Mouse (Mus musculus) megakaryocyte-erythroid progenitor cell, adult 5-6 weeks (primary cell): ENCODE data around the gene Myadml2. TPM values are rescaled to one million over a fixed set of nuclear protein-coding genes. Genes with fewer than 3 reads are reported as not detected.

Experiments
- ATAC-seq: replicated peaks from 2 replicates; pipeline ENCODE4 v1.8.0; 2016; ENCODE audit warnings: mild to moderate bottlenecking, inconsistent platforms; ENCODE audit not compliant: severe bottlenecking, poor library complexity, low FRiP score, low TSS enrichment
- total RNA-seq, 2 experiments: library from RNA; stranded (forward) in 1 of 2; stranded (reverse) in 1 of 2; fragments of 200-1000, 215-1000 nt in 1 of 2; fragments of >200 nt in 1 of 2; fragmentation: Nextera tagmentation in 1 of 2; gene quantifications; 2 replicates each; pipeline ENCODE4 v1.2.3; 2014 to 2017

Gene Myadml2
- total RNA-seq, 2 experiments from 2014 or later = 6.3 TPM; not detected in 1

- peak; percentile 27 for ATAC-seq
Measured at GRCm38 (mm10) chr11:120616617-120617294, 31.2 kb downstream of the Myadml2 start.

GRCm38 (mm10) chr11:120615606-120616203 lies 32.3 kb downstream of the Myadml2 start:
- no peak for ATAC-seq

- ATAC-seq = no peak
Measured at GRCm38 (mm10) chr11:120615167-120615566, 32.8 kb downstream of the Myadml2 start.

- no peak for ATAC-seq
Measured at GRCm38 (mm10) chr11:120613976-120614375, 34.0 kb downstream of the Myadml2 start.

- no peak for ATAC-seq
Measured at GRCm38 (mm10) chr11:120613481-120613972, 34.4 kb downstream of the Myadml2 start.

- peak; percentile 65 for ATAC-seq
Measured at GRCm38 (mm10) chr11:120612763-120613162, 35.2 kb downstream of the Myadml2 start.

- ATAC-seq = no peak
Measured at GRCm38 (mm10) chr11:120610477-120611046, 37.4 kb downstream of the Myadml2 start.

GRCm38 (mm10) chr11:120609250-120609649 lies 38.7 kb downstream of the Myadml2 start:
- peak; percentile 38 for ATAC-seq

GRCm38 (mm10) chr11:120608241-120609034 lies 39.5 kb downstream of the Myadml2 start, which contains the start of gene Npb:
Gene Npb, plus strand, starts transcription at chr11:120608477.
- no peak; the same call in 1 of the 2 replicates for ATAC-seq

GRCm38 (mm10) chr11:120606764-120607163 lies 41.2 kb downstream of the Myadml2 start:
- no peak for ATAC-seq

- ATAC-seq = no peak
Measured at GRCm38 (mm10) chr11:120605667-120606066, 42.3 kb downstream of the Myadml2 start.

GRCm38 (mm10) chr11:120603545-120603944 lies 44.4 kb downstream of the Myadml2 start:
- no peak for ATAC-seq

- ATAC-seq = no peak
Measured at GRCm38 (mm10) chr11:120600716-120601115, 47.2 kb downstream of the Myadml2 start.

GRCm38 (mm10) chr11:120598990-120599549 lies 48.9 kb downstream of the Myadml2 start:
- ATAC-seq = no peak

- peak; percentile 91 for ATAC-seq
Measured at GRCm38 (mm10) chr11:120598283-120598989, 49.5 kb downstream of the Myadml2 start, which contains the start of the genes Alyref and Anapc11. Gene Alyref, minus strand, starts transcription at chr11:120598365. Gene Anapc11, plus strand, starts transcription at chr11:120598421.

- ATAC-seq = 0 out of 2 replicates have a peak, but pooled peaks have one; percentile 7
Measured at GRCm38 (mm10) chr11:120597240-120598235, 50.4 kb downstream of the Myadml2 start.
